In the genomic region with DNA sequence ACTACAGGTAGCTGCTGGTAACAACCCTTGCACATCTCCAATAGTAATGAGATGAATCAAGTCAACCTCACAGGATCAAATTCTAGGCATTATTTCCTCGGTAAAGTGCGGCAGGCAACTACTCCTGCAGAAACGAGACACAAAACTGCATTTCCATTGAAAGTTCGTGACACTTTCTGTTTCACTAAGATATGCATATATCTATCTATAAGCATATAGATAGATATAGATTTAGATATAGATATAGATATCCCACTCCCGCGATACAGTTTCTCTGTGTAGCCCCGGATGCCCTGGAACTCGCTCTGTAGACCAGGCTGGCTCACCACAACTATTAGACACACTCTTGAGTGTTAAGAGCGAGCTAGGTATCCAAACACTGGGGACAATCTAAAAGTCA, we compare ENCODE assay signal across 8 mouse cellular contexts. TPM values are rescaled to one million over a fixed set of nuclear protein-coding genes. Genes with fewer than 3 reads are reported as not detected.
DNase-seq lines count a peak whose midpoint lies in the region; ATAC-seq lines count a peak whose summit lies in the region.

No protein-coding gene starts in this region.

- no peak for ATAC-seq in kidney, embryonic 14.5 days (ENCODE audit: low FRiP score, low TSS enrichment)
- ATAC-seq in hindbrain, embryonic 14.5 days (ENCODE audit: low FRiP score): no peak; the same call in 1 of the 2 replicates
- ATAC-seq in midbrain, embryonic 16.5 days: no peak; the same call in 1 of the 2 replicates

- no peaks in the 10 kb centered on the region for H3K4me1 ChIP-seq in kidney, embryonic 14.5 days (ENCODE audit: control insufficient read depth, insufficient read depth, low read length)
- H3K4me1 ChIP-seq in hindbrain, embryonic 14.5 days (replicated peaks; ENCODE audit: control insufficient read depth, insufficient read depth, low read length): peaks cover 8% of the 10 kb centered on the region
- peaks cover 9% of the 10 kb centered on the region; the same call in 1 of the 2 replicates for H3K4me1 ChIP-seq in midbrain, embryonic 16.5 days (ENCODE audit: control insufficient read depth, insufficient read depth, low read length)

- peak overlapping the region; percentile 77 for H3K9ac ChIP-seq in kidney, embryonic 14.5 days (ENCODE audit: low read depth, low read length)
- H3K9ac ChIP-seq in hindbrain, embryonic 14.5 days: peak overlapping the region; percentile 89
- peak overlapping the region; percentile 84 for H3K9ac ChIP-seq in midbrain, embryonic 16.5 days (ENCODE audit: low read depth, low read length)

- no peaks in the 10 kb centered on the region for H3K27me3 ChIP-seq in kidney, embryonic 14.5 days (ENCODE audit: control insufficient read depth, insufficient read depth, low read length)
- H3K27me3 ChIP-seq in hindbrain, embryonic 14.5 days (ENCODE audit: control insufficient read depth, insufficient read depth, low read length): no peaks in the 10 kb centered on the region
- H3K27me3 ChIP-seq in midbrain, embryonic 16.5 days (ENCODE audit: control insufficient read depth, insufficient read depth, low read depth, low read length): no peaks in the 10 kb centered on the region

- no peaks in the 10 kb centered on the region for H3K9me3 ChIP-seq in kidney, embryonic 14.5 days (ENCODE audit: control insufficient read depth, low read length)
- no peaks in the 10 kb centered on the region for H3K9me3 ChIP-seq in hindbrain, embryonic 14.5 days (ENCODE audit: control insufficient read depth, low read length)
- no peaks in the 10 kb centered on the region for H3K9me3 ChIP-seq in midbrain, embryonic 16.5 days (replicated peaks; ENCODE audit: control insufficient read depth, low read length, poor library complexity, severe bottlenecking)

- H3K27ac ChIP-seq in kidney, embryonic 14.5 days (ENCODE audit: low read depth, low read length): no peak overlapping the region
- H3K27ac ChIP-seq in hindbrain, embryonic 14.5 days: no peak overlapping the region; the same call in 1 of the 2 replicates
- no peak overlapping the region for H3K27ac ChIP-seq in midbrain, embryonic 16.5 days (ENCODE audit: low read length)

- H3K36me3 ChIP-seq in kidney, embryonic 14.5 days (ENCODE audit: control insufficient read depth, insufficient read depth, low read length): no peaks in the 10 kb centered on the region
- no peaks in the 10 kb centered on the region; the same call in 1 of the 2 replicates for H3K36me3 ChIP-seq in hindbrain, embryonic 14.5 days (replicated peaks; ENCODE audit: control insufficient read depth, insufficient read depth)
- no peaks in the 10 kb centered on the region for H3K36me3 ChIP-seq in midbrain, embryonic 16.5 days (ENCODE audit: control insufficient read depth, insufficient read depth, low read length)

- 26% methylated on average over 9 of the region's 9 CpGs for WGBS in kidney, embryonic 14.5 days
- 29% methylated on average over 9 of the region's 9 CpGs for WGBS in hindbrain, embryonic 14.5 days
- 36% methylated on average over 9 of the region's 9 CpGs for WGBS in midbrain, embryonic 16.5 days

- H3K4me3 ChIP-seq in kidney, embryonic 14.5 days (ENCODE audit: low read length): peak overlapping the region; percentile 69
- H3K4me3 ChIP-seq in hindbrain, embryonic 14.5 days (replicated peaks; ENCODE audit: low read length): peak overlapping the region; percentile 69
- peak overlapping the region; percentile 68 for H3K4me3 ChIP-seq in midbrain, embryonic 16.5 days (ENCODE audit: low read depth, low read length)

- peak overlapping the region; percentile 57 for H3K4me2 ChIP-seq in kidney, embryonic 14.5 days (replicated peaks; ENCODE audit: low read depth, low read length)
- H3K4me2 ChIP-seq in hindbrain, embryonic 14.5 days (replicated peaks): peak overlapping the region; percentile 67
- peak overlapping the region; percentile 72 for H3K4me2 ChIP-seq in midbrain, embryonic 16.5 days (ENCODE audit: low read length)

- DNase-seq in kidney, postnatal 36 days: no peak
- peak; percentile 14 for DNase-seq in MEL-GATA-1-ER (ENCODE audit: extremely low read depth, low read depth)
- DNase-seq in hindbrain, embryonic 14.5 days (ENCODE audit: low spot score): no peak
- no peak for DNase-seq in adrenal gland, adult 8-10 months
- DNase-seq in ovary, adult 18-20 months (ENCODE audit: low spot score): no peak
- no peak for DNase-seq in gastrocnemius, postnatal 10 days

RNA-seq across cellular contexts. Expression of gene 1190007I07Rik, which starts 0.8 kb away (rescaled TPM):
- 56.2 and 67.2 TPM in 2 replicates for polyA plus RNA-seq in kidney, embryonic 14.5 days (2014; fragmentation: Nextera tagmentation; extraction: Ambion mirVana)
- polyA plus RNA-seq in hindbrain, embryonic 14.5 days (2014; fragmentation: Nextera tagmentation; extraction: Ambion mirVana): 38.2 and 41.0 TPM in 2 replicates
- polyA plus RNA-seq in midbrain, embryonic 16.5 days (2015; fragmentation: Nextera tagmentation; extraction: Ambion mirVana): 35.4 and 35.5 TPM in 2 replicates
- total RNA-seq in adrenal gland, adult 8-10 months (2022): 10 to 100 TPM; 21.7 to 25.7 (median 22.3) TPM
- 10 to 100 TPM; 27.0 to 28.9 TPM for total RNA-seq in gastrocnemius, postnatal 10 days (2021)

RNA-seq across cellular contexts. Expression of gene Tdg, which starts 7.4 kb away (rescaled TPM):
- 99.4 and 186 TPM in 2 replicates for polyA plus RNA-seq in kidney, embryonic 14.5 days (2014; fragmentation: Nextera tagmentation; extraction: Ambion mirVana)
- polyA plus RNA-seq in hindbrain, embryonic 14.5 days (2014; fragmentation: Nextera tagmentation; extraction: Ambion mirVana): 157 and 165 TPM in 2 replicates
- 147 and 161 TPM in 2 replicates for polyA plus RNA-seq in midbrain, embryonic 16.5 days (2015; fragmentation: Nextera tagmentation; extraction: Ambion mirVana)
- total RNA-seq in adrenal gland, adult 8-10 months (2022): 10 to 100 TPM; 22.9 to 35.7 (median 25.1) TPM
- 10 to 100 TPM; 19.4 to 26.8 TPM for total RNA-seq in gastrocnemius, postnatal 10 days (2021)
